Mouse (Mus musculus) liver, adult 2 months (tissue): ENCODE measurements around the gene 1700017B05Rik.

Experiments
- CTCF ChIP-seq: fragments of 200-500 bp; IDR thresholded peaks from 2 replicates; pipeline ENCODE4 v1.5.1; 2011; ENCODE audit warnings: low read depth, low read length, control low read depth
- POLR2A ChIP-seq: fragments of 200-500 bp; IDR thresholded peaks from 2 replicates; pipeline ENCODE4 v1.6.1; 2011; ENCODE audit warnings: low read length, control low read depth; ENCODE audit not compliant: insufficient read depth; ENCODE audit errors: extremely low read depth

DNA sequence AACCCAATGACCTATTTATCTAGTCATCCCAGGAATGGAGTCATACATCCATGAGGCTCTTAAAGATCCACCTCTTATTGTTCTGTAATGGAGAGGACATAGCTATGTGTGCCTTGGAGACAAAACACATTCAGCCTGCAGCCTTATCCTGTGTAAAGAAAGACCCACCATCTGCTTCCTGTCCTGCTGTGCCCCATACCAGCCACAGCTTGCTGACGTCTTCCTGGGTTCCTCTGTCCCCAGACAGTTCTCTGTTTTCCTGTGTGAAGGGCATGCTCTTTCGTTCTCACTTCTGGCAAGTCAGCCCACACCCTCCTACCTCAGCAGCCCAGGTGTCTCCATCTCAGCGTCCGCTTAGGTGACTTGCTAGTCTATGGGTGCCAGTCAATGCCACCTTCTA lies 15.9 kb upstream of the 1700017B05Rik start:
- TF ChIP-seq CTCF: no peak
- TF ChIP-seq POLR2A: no peak
